Mouse (Mus musculus) heart, adult 9 months (tissue): ENCODE measurements around the gene Apold1.
A peak's percentile ranks its signal among the peaks of the same experiment; 100 is the strongest.

Experiments
- DNase-seq, 2 experiments: peaks; one replicate each; pipeline ENCODE4 v3.0.0; 2022; ENCODE audit warnings: low spot score in 2 of 2

Gene Apold1

DNA sequence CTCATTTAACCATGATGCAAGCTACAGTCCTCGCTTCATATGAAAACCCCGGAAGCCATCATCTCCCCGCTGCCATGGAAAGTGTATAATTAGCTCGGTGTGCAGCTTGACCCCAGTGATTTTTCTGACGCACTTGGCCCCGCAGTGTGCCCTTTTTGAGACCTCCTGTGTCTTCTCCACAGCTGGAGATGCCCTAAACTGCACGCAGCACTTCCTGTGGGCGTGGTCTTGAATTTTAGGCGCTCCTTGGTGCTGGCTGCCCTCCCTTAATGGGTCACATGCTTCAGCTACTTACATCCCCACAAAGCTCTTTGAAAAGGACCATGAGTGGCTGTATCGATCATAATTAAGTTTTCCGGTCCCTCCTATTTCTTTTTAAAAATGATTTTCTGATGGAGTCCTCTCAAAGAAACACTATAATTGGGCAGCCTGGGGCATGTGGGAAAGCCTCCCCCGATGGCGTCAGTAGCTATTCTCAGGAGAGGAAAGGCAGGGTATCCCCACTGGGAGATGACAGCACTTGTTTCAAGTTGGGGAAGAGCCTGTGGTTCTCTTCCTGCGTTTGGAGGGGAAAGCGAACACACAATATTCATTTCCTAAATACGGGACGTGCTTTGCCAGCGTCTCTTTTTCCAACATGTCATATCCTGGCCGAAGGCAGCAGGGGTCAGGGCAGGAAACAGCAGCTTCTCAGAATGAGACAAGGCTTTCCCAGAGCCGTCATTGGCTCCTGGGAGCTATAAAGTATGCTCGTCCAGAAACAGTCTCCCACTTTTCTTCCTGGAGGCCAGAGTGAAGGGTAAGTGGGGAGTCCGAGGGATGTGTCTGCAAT lies at the start of gene Apold1:
Apold1 (plus strand) TSS at position 488 of the 832 bp plus-strand sequence.
- DNase-seq: peak; percentile 82 to 88

- no peak for DNase-seq
Observed at GRCm38 (mm10) chr6:134932486-134933206, 48.9 kb upstream of the Apold1 start.

DNA sequence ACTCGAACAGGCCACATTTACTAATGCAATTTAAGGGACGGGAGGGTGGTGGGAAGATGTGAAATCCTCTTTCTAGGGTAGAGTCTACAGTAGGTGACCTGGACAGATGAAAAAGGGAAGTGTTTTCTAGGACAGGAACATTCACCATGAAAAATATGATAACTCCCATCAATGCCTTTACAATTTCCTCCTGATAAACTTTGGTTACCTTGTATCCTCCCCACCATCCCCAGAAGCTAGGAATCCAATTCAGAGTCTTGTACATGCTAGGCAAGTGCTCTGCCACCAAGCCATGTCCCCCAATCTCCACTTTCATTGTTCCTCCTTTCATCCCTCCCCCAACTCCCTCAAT lies 48.3 kb upstream of the Apold1 start:
- DNase-seq: no peak

DNA sequence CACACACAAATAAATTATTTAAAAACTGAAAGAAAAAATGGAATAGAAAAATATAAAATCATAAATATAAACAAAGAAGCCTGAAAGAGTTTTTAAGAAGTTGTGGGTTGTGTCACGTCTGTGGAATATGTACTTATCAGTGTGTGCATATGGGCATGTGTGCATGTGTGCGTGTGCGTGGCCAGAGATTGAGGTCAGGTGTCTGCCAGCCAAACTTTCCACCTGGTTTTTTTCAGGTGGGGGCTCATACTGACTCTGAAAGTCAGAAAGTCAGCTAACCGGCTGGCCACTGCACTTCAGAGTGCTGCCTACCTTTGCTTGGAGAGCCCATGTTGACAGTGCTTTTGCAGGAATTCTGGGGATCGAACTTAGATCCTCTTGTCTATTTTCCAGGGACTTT lies 47.2 kb upstream of the Apold1 start:
- DNase-seq: no peak

- DNase-seq: no peak
Observed at GRCm38 (mm10) chr6:134939781-134940180, 41.7 kb upstream of the Apold1 start.

DNA sequence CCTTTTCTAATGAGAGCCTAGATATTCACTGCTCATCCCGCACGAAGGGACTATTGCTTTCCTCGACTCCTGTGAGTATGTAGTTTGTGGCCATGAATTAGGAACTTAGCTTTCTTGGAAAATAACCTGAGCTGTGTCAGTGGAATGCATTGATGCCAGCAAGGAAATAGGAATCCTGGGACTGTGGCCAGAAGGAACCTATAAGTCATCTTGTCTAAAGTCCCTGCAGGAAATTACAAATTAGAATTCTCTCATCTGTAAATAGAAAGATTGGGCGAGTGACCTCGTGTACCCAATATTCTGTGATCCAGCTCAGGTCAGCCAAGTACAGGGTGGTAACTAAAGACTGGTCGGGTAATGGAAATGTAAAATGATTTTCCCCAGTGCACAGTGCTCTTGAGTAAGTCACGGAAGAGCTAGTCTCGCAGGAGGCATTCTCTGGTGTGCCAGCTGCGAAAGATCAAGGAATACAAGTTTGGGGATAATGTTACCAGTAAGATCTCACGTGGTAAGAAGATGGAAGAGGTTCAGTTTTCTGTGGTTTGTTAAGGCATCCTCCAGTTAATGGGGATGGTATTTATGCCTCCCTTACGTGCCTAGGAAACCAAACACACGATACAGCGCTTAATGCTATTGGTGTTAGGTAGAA lies 37.6 kb upstream of the Apold1 start:
- no peak for DNase-seq

DNA sequence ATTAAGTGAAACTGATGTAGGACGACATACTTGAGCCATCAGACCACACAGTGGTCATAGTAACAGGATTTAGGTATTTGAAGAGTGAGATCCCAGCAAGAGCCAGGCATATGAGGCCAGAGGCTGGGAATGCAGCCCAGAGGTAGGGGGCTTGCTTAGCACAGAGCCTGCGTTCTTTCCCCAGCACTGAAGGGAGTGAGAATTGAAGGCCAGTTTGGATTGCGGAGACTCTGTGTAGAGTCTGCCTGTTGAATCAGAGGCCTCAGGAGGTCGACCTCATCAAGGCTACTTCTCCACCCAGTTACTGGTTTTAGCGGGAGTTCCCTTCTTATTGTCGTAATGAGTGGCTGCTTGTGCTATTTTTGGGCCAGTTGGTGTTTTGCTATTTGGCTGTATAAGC lies 35.5 kb upstream of the Apold1 start:
- DNase-seq: no peak

DNA sequence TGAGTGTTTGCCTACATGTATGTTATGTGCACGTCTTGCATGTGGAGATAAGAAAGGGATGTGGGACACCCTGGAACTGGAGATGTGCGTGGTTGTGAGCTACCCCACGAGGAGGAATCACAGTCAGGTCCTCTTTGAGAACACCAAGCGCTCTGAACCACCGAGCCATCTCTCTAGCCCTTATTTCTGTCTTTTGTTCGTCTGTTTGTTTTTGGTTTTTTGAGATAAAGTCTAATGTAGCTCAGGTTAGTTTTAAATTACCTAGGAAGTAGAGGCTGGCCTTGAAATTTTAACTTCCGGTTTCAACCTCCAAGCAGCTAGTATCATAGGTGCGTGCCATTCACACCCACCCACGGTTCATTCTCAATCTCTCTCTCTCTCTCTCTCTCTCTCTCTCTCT lies 34.7 kb upstream of the Apold1 start:
- DNase-seq: no peak

- peak; percentile 39 to 74 for DNase-seq
Observed at GRCm38 (mm10) chr6:134947311-134948087, 34.0 kb upstream of the Apold1 start.

DNA sequence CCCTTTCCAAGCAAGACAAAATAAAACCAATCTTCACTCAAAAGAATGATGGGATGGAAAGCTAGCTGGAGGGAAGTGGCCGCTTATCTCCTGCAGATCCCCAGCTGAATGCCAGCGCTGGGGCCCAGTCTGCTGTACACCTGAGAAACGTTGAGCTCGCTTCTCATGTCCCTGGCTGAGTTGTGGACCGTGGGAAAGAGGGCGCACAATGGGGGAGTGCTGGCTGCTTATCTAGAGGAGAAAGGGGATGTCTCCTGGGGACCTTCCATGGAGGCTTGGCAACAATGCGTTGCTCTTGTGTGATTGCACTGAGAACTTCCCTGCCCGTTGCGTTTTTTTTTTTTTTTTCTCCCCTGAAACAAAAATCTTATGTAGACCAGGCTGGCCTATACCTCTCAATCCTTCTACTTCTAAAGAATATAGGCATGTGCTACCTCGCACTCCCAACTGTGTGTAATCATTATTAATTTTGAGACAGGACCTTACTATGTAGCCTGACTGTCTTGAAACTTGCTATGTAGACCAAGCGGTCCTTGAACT lies 32.9 kb upstream of the Apold1 start:
- no peak for DNase-seq

DNA sequence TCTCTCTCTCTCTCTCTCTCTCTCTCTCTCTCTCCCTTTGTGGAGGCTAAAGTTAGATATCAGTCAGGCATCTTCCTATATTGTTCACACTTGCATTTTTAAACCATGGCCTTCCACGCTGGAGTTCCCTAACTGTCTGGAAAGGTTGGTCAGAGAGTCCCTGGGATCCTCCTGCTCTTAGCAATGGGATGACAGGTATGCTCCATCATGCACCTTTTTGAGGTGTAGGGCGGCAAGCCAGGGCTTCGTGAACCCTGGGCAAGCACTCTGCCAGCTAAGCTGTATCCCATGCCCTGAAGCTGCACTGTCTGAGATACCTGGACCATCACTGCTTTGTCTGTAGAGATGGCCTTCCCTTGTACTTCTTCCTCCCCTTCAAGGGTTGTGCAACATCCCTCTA lies 32.3 kb upstream of the Apold1 start:
- DNase-seq: no peak

GRCm38 (mm10) chr6:134951364-134951763 lies 30.2 kb upstream of the Apold1 start:
- no peak for DNase-seq

- no peak for DNase-seq
Observed at GRCm38 (mm10) chr6:134953976-134954375, 27.5 kb upstream of the Apold1 start.

DNA sequence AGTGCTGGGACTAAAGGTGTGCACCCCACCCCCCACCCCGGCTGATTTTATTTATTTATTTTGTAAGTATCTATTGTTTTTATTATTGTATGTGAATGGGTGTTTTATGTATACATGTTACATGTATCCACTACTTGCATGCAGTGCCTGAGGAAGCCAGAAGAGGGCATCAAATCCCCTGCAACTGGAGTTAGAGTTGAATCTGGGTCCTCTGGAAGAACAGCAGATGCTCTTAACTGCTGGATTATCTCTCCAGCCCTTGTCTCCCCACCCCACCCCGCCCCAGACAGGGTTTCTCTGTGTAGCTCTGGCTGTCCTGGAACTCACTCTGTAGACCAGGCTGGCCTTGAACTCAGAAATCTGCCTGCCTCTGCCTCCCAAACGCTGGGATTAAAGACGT lies 25.1 kb upstream of the Apold1 start:
- no peak for DNase-seq

DNA sequence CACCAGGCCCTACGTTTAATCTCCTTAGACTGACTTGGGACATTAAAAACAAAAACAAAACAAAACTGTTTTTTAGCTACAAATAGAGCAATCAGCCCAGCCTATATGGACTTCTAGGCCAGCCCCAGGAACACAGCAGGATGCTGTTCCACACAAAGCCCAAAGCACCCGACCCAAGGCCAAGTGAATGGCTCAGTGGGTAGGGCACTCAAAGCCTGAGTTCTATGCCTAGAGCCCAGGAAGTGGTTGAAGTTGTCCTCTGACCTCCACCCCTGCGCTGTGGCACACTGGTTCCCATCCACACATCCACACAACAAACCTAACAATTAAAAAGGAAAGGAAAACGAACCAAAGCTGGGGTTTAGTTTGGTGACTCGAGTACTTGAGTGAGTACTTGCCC lies 20.2 kb upstream of the Apold1 start:
- no peak for DNase-seq

DNA sequence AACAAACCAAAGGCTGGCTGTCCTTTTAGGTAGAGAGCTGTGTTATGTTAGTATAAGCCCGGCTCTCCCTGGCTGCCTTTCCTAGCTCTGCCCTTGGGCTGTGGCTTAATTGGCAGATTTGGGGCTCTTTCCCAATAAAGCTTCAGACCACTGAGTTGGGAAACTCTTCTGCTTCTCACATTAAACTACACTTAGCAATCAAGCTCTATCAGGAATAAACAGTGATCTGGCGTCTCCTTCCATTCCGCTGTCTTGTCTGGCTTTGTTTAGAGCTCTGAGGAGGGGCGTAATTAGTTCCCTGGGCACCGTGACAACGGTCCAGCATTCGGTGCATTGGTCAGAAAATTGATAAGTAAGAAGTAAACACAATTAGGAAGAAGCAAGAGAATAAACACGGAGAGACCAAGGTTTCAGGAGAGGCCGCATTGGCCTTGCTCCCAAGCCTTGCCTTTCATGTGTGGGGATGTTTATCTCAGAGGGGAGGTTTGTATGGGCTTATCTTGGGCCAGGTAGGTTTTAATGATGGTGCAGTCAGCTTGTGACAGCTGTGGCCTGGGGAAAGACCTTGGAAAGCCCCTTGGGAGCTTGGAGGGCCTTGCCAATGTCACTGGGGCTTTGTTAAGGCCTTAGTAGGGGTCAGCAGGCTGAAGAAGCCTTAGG lies 19.5 kb upstream of the Apold1 start:
- no peak for DNase-seq

DNA sequence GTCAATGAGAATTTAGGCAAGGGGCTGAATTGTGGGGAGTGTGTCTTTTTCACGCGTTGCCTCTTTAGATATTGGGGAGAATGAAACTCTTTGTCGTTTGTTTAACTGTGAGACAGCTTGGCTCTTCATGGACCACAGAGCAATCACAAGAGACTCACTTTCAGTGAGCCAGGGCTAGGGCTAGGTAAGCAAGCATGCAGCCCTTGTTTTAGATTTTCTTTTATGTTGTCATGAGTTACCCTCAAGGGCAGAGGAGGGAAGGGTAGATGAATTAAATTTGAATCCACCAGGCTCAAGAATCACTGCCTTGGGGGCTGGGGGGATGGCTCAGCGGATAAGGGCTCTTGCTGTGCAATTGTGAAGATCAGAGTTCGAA lies 19.0 kb upstream of the Apold1 start:
- no peak for DNase-seq

- no peak for DNase-seq
Observed at GRCm38 (mm10) chr6:134963910-134964309, 17.6 kb upstream of the Apold1 start.

- DNase-seq: no peak
Observed at GRCm38 (mm10) chr6:134966681-134967080, 14.8 kb upstream of the Apold1 start.

DNA sequence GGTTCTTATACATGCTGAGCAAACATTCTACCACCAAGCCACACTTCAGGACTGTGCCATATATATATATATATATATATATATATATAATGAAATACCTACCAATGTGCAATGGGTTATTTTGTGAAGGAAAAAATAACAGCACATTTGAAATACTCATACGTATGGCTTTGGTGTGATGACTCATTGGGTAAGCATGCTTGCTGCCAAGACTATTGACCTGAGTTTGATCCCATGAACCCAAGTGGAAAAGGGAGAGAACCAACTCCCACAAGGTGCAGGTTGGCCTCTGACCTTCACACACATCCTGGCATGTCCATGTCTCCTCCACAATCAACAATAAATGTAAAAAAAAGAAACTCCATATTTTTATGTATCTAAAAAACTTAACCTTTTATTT lies 13.2 kb upstream of the Apold1 start:
- no peak for DNase-seq

GRCm38 (mm10) chr6:134969498-134969897 lies 12.0 kb upstream of the Apold1 start:
- DNase-seq: no peak
